Mouse (Mus musculus): ENCODE data around the gene Fnip2.
"Not testable (repeated sequence)": the region's sequence is repeated elsewhere in the genome, so short reads cannot be mapped to it uniquely, and the experiment has no call there.

Gene Fnip2

GRCm38 (mm10) chr3:79567703-79568362 is at the start of gene Fnip2:
Fnip2 (minus strand) TSS chr3:79567796.
- DNase-seq: peak; percentile 80

DNA sequence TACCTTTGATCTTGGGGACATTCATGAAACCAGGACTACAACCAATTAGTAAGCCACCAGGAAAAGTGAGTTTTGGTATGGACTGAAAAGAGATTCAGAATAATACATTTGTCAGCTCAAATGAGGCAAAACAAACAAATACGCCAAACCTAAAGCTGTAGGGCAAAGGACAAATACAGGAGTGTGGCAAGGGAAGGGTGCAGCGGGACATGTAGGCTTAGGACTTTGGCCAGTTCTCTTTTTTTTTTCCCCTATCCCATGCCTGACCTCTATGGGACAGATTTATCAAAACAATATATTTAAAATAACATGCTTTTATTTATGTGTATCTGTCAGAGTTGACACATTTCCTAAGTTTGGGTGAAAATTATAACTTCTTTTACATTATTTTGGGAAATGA is 42.3 kb upstream of the Fnip2 start:
- DNase-seq: no peak

DNA sequence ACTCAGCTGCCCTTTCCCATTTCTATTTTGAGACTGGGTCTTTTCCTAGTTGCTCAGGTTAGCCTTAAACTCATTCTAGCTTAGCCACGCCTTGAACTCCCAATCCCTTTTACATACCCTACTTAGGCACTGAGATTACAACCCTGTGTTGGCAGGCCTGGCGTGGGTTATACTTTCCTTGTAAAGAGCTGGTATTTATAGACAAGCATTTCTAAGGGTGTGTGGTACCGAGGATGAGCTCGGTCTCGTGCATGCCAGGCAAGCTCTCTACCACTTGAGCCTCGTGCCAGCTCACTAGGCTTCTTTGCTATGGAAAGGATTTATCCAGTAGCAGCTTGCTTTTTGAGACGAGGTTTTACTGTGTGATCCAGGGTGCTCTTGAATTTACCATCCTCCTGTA is 27.9 kb upstream of the Fnip2 start:
- no peak for DNase-seq

- DNase-seq: no peak
Observed at GRCm38 (mm10) chr3:79591793-79592471, 24.3 kb upstream of the Fnip2 start.

GRCm38 (mm10) chr3:79590863-79591792 is 23.5 kb upstream of the Fnip2 start, which contains the start of gene Ppid:
Ppid (plus strand) TSS chr3:79591342.
- peak; percentile 74 for DNase-seq

GRCm38 (mm10) chr3:79589671-79590070 is 22.1 kb upstream of the Fnip2 start:
- DNase-seq: no peak

DNA sequence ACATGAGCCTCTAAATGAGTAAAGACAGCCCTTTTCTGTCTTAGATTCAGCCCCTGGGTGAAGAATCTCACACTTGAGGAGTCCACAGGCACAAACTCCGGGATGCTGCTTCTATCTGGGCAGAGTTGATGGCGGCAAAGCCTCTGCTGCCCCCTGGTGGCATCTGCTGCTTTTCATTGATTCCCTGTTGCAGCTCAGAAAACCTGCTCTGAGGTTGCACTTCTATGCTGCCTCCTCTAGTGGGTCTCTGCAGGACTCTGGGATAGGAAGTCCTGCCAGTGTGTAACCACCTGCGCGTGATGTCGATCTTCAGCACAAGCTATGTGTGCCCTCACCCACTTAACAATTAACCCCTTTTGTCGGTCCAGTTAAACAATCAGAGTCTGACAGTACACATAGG is 19.2 kb upstream of the Fnip2 start:
- DNase-seq: peak; percentile 88

DNA sequence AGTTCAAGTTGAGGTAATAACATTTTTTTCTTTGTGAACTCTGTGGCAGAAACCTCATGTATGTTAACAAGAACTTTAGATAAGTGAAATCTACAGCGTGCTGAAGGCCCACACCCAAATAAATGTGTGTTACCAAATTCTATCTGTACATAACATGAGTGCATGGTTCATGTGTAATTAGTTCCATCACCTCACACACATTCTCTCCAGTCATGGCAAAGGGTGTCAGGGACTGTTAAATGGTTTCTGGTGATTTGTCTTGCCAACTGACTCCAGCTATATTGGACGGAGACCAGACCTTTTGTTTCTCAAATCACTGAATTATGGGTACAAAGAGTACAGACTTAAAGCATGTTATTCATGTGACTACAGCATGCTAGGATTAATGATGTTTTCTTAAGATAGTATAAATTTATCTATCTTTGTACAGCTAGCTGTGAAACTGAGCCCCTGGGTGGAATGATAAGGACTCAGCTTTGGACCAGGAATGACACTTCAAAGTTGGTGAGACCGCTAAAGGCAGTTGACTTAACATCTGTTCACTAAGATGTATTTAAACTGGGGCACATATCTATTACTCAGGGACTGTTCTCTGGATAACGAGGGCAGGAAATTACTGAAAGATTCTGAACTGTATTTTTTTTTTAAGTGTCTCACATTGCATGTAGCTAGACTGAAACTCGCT is 12.4 kb upstream of the Fnip2 start:
- DNase-seq: no peak

- DNase-seq: no peak
Observed at GRCm38 (mm10) chr3:79578164-79578563, 10.6 kb upstream of the Fnip2 start.

- DNase-seq: no peak
Observed at GRCm38 (mm10) chr3:79577606-79578005, 10.0 kb upstream of the Fnip2 start.

DNA sequence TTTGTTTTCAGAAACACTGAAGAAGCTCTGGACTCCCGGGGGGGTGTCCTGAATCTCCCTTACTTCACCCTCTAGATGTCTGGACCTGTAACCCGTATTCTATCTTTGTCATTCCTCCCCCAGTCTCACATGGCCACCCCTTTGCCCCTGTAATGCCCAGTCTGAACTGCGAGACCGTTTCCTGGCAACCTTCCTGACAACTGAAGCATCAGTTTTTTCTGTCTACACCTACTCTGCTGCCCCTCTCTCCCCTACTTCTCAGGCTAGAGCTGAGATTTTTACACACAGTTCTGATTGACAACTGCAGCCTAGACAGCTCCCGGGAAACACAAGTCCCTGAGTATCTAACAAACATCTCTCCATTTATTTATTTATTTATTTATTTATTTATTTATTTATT is 9.3 kb upstream of the Fnip2 start:
- no peak for DNase-seq

GRCm38 (mm10) chr3:79576468-79576816 is 8.8 kb upstream of the Fnip2 start:
- no peak for DNase-seq

DNA sequence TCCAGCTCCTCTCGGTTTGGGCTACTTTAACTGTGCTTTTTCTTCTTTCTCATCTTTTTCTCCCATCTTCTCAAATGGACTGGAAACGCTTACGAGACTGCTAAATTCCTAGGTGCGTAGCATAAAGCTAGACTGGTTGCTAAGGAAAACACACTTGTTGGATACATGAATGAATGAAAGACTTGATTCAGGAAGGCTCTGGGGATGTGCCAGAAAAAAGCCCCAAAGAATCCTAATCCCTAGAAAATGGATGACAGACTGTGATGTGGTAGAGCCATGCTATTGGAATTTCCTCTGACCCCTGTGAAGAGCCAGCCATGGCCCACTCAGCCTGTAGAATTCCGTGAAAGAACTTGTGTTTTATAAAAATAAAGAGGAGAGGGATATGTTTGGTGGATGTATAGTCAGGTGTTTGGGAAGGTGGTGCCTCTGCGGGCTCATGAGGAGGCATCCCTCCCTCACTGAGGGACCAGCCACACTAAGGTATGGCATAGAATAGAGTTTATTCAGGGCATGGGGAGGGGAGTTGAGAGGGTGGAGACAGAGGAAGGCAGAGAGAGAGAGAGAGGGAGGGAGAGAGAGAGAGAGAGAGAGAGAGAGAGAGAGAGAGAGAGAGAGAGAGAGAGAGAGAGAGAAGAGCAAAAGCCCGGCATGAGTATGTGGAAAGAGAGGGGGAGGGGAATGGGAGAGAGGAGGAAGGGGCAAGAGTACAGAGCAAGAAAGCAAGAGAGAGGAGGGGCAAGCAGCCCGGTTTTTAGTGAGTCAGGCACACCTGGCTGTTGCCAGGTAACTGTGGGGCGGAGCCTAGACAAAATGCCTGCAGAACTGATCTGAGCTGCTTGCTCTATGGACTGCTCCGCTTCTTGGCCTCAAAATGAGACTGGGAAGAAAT is 8.2 kb upstream of the Fnip2 start:
- DNase-seq: no peak

DNA sequence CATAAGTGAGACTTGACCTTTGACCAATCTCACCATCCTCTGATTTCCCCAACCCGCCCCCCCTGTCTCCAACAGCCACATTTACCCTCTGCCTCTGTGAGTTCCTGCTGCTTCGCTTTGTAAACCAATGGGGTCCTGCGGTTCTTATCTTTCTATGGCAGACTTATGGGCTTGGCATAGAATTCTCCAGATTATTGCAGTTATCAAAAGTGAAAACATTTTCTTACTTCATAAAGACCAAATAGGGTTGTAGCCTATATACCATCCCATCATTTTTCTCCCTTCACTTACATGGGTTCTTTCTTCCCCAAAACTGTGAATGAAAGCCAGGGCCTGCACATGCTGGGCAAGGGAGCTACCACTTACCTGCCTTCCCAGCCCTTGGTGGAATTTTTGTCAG is 6.7 kb upstream of the Fnip2 start:
- no peak for DNase-seq

- DNase-seq: not testable (repeated sequence)
Observed at GRCm38 (mm10) chr3:79573376-79573775, 5.8 kb upstream of the Fnip2 start.

- DNase-seq: no peak
Observed at GRCm38 (mm10) chr3:79572399-79572798, 4.8 kb upstream of the Fnip2 start.

GRCm38 (mm10) chr3:79569351-79569681 is 1.7 kb upstream of the Fnip2 start:
- DNase-seq: no peak

DNA sequence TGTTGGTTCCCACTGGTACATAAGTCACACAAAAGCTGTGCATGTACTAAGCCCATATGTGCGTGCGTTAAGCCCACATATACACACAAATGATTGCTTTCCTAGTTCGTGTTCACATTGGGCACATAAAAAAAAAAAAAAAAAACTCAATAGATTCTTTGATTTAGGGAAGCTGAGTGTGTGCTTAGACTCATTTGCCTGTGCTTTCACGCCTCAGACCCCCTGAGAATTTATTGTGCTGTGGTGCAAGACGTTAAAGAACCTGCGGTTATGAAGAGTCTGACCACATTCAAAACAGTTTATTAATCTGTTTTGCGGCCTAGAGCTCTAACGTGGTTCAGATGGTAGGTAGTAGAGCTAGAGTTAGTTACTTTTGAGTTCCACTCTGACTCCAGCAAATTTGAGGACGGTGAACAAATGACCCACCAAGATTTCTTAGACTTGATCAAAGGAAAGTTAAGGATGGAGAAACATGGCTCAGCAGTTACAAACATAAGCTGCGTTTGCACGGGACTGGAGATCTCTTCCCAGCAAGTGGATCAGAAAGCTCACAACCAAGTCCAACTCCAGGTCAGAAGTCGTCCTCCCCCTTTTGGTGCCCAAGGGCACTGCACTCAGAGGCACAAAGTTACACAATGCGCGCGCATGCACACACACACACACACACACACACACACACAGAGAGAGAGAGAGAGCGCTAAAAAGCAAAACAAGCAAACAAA is 1.2 kb upstream of the Fnip2 start:
- no peak for DNase-seq

DNA sequence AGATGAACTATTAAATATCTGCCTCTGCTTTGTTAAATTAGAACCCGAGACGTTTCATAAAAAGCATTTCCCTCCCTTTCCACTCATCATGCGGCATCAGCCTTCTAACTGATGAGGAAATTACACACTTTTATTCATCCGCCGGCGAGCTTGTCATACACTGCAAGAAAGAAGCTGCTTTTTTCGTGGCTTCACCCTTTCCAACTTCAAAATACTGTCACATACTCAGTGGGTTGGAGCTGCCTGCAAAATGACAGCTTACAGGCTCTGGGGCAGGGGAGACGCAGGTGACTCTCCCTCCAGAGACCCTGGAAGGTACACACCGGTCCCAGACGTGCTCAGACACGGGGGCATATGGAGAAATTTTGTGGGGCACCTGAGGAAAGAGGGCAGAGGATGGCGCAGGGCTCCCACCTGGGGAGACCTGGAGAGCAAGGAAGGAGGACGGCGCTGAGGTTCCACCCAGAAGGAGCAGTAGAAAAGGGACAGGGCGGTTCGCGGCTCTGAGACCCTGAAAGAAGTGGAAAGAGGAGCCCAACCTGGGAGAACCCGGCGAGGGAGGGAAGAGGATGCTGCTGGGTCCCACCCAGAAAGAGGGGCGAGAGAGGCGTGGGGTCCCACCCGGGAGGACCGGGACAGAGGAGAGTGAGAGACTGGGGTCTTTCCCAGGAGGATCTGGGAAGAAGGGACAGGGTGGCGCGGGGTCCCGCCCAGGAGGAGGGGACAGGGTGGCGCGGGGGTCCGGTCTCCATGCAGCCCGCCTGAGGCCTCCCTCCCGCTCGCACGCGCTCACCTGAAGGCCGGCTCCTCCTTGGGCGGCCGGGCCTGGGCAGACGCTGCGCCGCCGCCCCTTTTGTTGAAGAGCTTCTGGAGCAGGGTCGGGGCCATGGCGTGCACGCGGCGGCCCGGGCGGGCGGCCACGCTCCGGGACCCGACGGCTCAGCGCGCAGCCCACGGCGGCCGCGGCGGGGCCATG is 592 bp downstream of the Fnip2 start:
- no peak for DNase-seq
